Mouse (Mus musculus): ENCODE measurements around the gene Ergic1.

- no peak for TF ChIP-seq CTCF (IDR thresholded peaks at IDR 0.05; ENCODE audit: borderline replicate concordance, control insufficient read depth, extremely low read depth, insufficient read depth, low read length, poor library complexity)
- TF ChIP-seq POLR2A (IDR thresholded peaks at IDR 0.05; ENCODE audit: control insufficient read depth, extremely low read depth, insufficient read depth, low read length, poor library complexity), result no peak
Observed at GRCm38 (mm10) chr17:26605636-26606035, 44.3 kb downstream of the Ergic1 start.

Measured in thymus, adult 2 months (tissue).